Comparison of ENCODE assay signal across 25 mouse cellular contexts in genomic region chr19:29562166-29562565, GRCm38 (mm10). TPM values are rescaled to one million over a fixed set of nuclear protein-coding genes. Genes with fewer than 3 reads are reported as not detected.
A peak's percentile ranks its signal among the peaks of the same experiment; 100 is the strongest.
DNase-seq lines count a peak whose midpoint lies in the region; ATAC-seq and TF ChIP-seq lines count a peak whose summit lies in the region.
"Had no signal": no experiment of that assay in that cellular context is flagged by ENCODE, and none has a peak within 500 bp of the region (broad histone marks: within the 10 kb centered on the region; RNA-seq: fewer than 3 reads in every experiment).

No protein-coding gene starts in this region.

- WGBS in liver, adult 2 months, result 63% methylated on average over 4 of the region's 4 CpGs
- WGBS in liver, embryonic 11.5 days, result 84% methylated on average over 4 of the region's 4 CpGs
- WGBS in lung, embryonic 15.5 days, result 39% methylated on average over 4 of the region's 4 CpGs
- 32% methylated on average over 4 of the region's 4 CpGs for WGBS in lung, postnatal 0 days
- 55% methylated on average over 4 of the region's 4 CpGs for WGBS in lung, adult 2 months

- TF ChIP-seq POLR2A in liver, adult 2 months (IDR thresholded peaks at IDR 0.05; ENCODE audit: extremely low read depth, insufficient read depth, low read length), result no peak
- no peak for TF ChIP-seq POLR2A in lung, adult 2 months (IDR thresholded peaks at IDR 0.05; ENCODE audit: borderline replicate concordance, extremely low read depth, low read depth, low read length)

- H3K27me3 ChIP-seq in liver, adult 2 months (ENCODE audit: control insufficient read depth, insufficient read depth, low read length), result no peaks in the 10 kb centered on the region
- no peaks in the 10 kb centered on the region for H3K27me3 ChIP-seq in liver, embryonic 11.5 days (replicated peaks; ENCODE audit: control insufficient read depth, insufficient read depth, low read length)
- H3K27me3 ChIP-seq in lung, embryonic 15.5 days, result no peaks in the 10 kb centered on the region
- H3K27me3 ChIP-seq in lung, postnatal 0 days (replicated peaks; ENCODE audit: insufficient read depth, low read length), result no peaks in the 10 kb centered on the region
- H3K27me3 ChIP-seq: CH12.LX; embryonic facial prominence, embryonic 12.5 days; forebrain, embryonic 13.5 days; Patski had no signal

- no peaks in the 10 kb centered on the region for H3K9me3 ChIP-seq in liver, embryonic 11.5 days (ENCODE audit: control insufficient read depth, low read length)
- H3K9me3 ChIP-seq in lung, embryonic 15.5 days, result no peaks in the 10 kb centered on the region
- no peaks in the 10 kb centered on the region for H3K9me3 ChIP-seq in lung, postnatal 0 days (ENCODE audit: low read length)
- H3K9me3 ChIP-seq: embryonic facial prominence, embryonic 10.5 days; embryonic facial prominence, embryonic 12.5 days; forebrain, embryonic 13.5 days; G1E had no signal

- no peak for TF ChIP-seq CTCF in liver, adult 2 months (IDR thresholded peaks at IDR 0.05; ENCODE audit: low read depth, low read length)
- TF ChIP-seq CTCF in lung, postnatal 0 days (IDR thresholded peaks at IDR 0.05), result no peak
- TF ChIP-seq CTCF in lung, adult 2 months (IDR thresholded peaks at IDR 0.05; ENCODE audit: insufficient read depth, low read length), result no peak

- H3K4me3 ChIP-seq in liver, adult 2 months (ENCODE audit: insufficient read depth, low read depth, low read length), result no peak overlapping the region
- H3K4me3 ChIP-seq in liver, embryonic 11.5 days (ENCODE audit: low read depth, low read length), result no peak overlapping the region
- no peak overlapping the region for H3K4me3 ChIP-seq in lung, embryonic 15.5 days
- H3K4me3 ChIP-seq in lung, postnatal 0 days (ENCODE audit: low read depth, low read length), result no peak overlapping the region
- no peak overlapping the region for H3K4me3 ChIP-seq in lung, adult 2 months (replicated peaks; ENCODE audit: extremely low read depth, low read depth, low read length)
- H3K4me3 ChIP-seq: embryonic facial prominence, embryonic 10.5 days; embryonic facial prominence, embryonic 12.5 days; forebrain, embryonic 13.5 days had no signal

- peak overlapping the region; percentile 41; the same call in 1 of the 2 replicates for H3K27ac ChIP-seq in liver, adult 2 months (replicated peaks; ENCODE audit: insufficient read depth, low read depth, low read length)
- no peak overlapping the region for H3K27ac ChIP-seq in liver, embryonic 11.5 days (ENCODE audit: low read depth, low read length)
- H3K27ac ChIP-seq in lung, embryonic 15.5 days, result peak overlapping the region; percentile 67; the same call in 1 of the 2 replicates
- peak overlapping the region; percentile 71 for H3K27ac ChIP-seq in lung, postnatal 0 days (ENCODE audit: low read length)
- H3K27ac ChIP-seq: embryonic facial prominence, embryonic 10.5 days; embryonic facial prominence, embryonic 12.5 days; forebrain, embryonic 13.5 days had no signal

- peaks cover 15% of the 10 kb centered on the region; the same call in 1 of the 2 replicates for H3K4me1 ChIP-seq in liver, adult 2 months (ENCODE audit: control insufficient read depth, insufficient read depth, low read length)
- H3K4me1 ChIP-seq in liver, embryonic 11.5 days (replicated peaks; ENCODE audit: control insufficient read depth, insufficient read depth, low read length), result no peaks in the 10 kb centered on the region; the same call in 1 of the 2 replicates
- H3K4me1 ChIP-seq in lung, embryonic 15.5 days, result no peaks in the 10 kb centered on the region; the same call in 1 of the 2 replicates
- no peaks in the 10 kb centered on the region for H3K4me1 ChIP-seq in lung, postnatal 0 days (ENCODE audit: insufficient read depth, low read depth, low read length)
- no peaks in the 10 kb centered on the region; the same call in 1 of the 2 replicates for H3K4me1 ChIP-seq in lung, adult 2 months (ENCODE audit: control insufficient read depth, insufficient read depth, low read length)
- H3K4me1 ChIP-seq: embryonic facial prominence, embryonic 10.5 days; embryonic facial prominence, embryonic 12.5 days; forebrain, embryonic 13.5 days had no signal

- no peak overlapping the region for H3K9ac ChIP-seq in liver, adult 2 months (ENCODE audit: low read depth, low read length)
- no peak overlapping the region for H3K9ac ChIP-seq in liver, embryonic 11.5 days (ENCODE audit: low read depth, low read length)
- H3K9ac ChIP-seq in lung, embryonic 15.5 days, result no peak overlapping the region
- H3K9ac ChIP-seq in lung, postnatal 0 days (replicated peaks; ENCODE audit: low read depth), result no peak overlapping the region
- H3K9ac ChIP-seq: embryonic facial prominence, embryonic 12.5 days; forebrain, embryonic 13.5 days had no signal

- H3K4me2 ChIP-seq in liver, embryonic 11.5 days, result no peak overlapping the region
- H3K4me2 ChIP-seq in lung, embryonic 15.5 days, result no peak overlapping the region
- no peak overlapping the region for H3K4me2 ChIP-seq in lung, postnatal 0 days (replicated peaks; ENCODE audit: low read depth, low read length)
- H3K4me2 ChIP-seq: embryonic facial prominence, embryonic 12.5 days; forebrain, embryonic 13.5 days had no signal

- peaks cover 2% of the 10 kb centered on the region; the same call in 1 of the 2 replicates for H3K36me3 ChIP-seq in liver, adult 2 months (ENCODE audit: control insufficient read depth, insufficient read depth, low read length)
- H3K36me3 ChIP-seq in liver, embryonic 11.5 days (ENCODE audit: control insufficient read depth, insufficient read depth, low read length), result no peaks in the 10 kb centered on the region; the same call in 1 of the 2 replicates
- H3K36me3 ChIP-seq in lung, embryonic 15.5 days, result peaks cover 3% of the 10 kb centered on the region; the same call in 1 of the 2 replicates
- H3K36me3 ChIP-seq in lung, postnatal 0 days (ENCODE audit: insufficient read depth, low read length), result no peaks in the 10 kb centered on the region

- H3K79me2 ChIP-seq in liver, adult 2 months (ENCODE audit: control insufficient read depth, insufficient read depth, low read length), result peaks cover 5% of the 10 kb centered on the region; the same call in 1 of the 2 replicates

- ATAC-seq in liver, embryonic 11.5 days (replicated peaks; ENCODE audit: low FRiP score), result no peak
- no peak for ATAC-seq in lung, embryonic 15.5 days (ENCODE audit: borderline replicate concordance, extremely low read depth, low FRiP score, low TSS enrichment)
- ATAC-seq in lung, postnatal 0 days, result peak; percentile 39
- ATAC-seq: activated CD4-positive, CD25-positive, alpha-beta regulatory T cell, adult 4 months; CD4-positive, CD25-positive, alpha-beta regulatory T cell, adult 4 months; forebrain, embryonic 13.5 days; Patski had no signal

- TF ChIP-seq EP300 in lung, postnatal 0 days (IDR thresholded peaks at IDR 0.05), result peak; percentile 78

- DNase-seq in liver, adult 2 months (ENCODE audit: extremely low read depth, low read depth, low spot score), result no peak
- no peak for DNase-seq in liver, embryonic 11.5 days (ENCODE audit: low spot score)
- no peak for DNase-seq in lung, postnatal 4 days
- peak; percentile 79 for DNase-seq in lung, postnatal 0 days (ENCODE audit: low spot score)
- no peak for DNase-seq in lung, adult 2 months
- DNase-seq in lung, postnatal 36 days, result peak; percentile 27
- DNase-seq in urinary bladder, adult 2 months (ENCODE audit: low spot score), result no peak
- DNase-seq: adrenal gland, adult 8-10 months; adrenal gland, postnatal 14 days; adrenal gland, postnatal 36 days; B cell, adult 2 months; cerebellum, adult 11-12 months; cerebellum, adult 2 months; cerebellum, adult 9-10 months; cerebellum, postnatal 10 days; cerebellum, postnatal 25 days had no signal

RNA-seq across cellular contexts. Expression of gene Ric1, which starts 40.1 kb away (rescaled TPM):
- 39.3 and 41.5 TPM in 2 replicates for total RNA-seq in liver, adult 2 months (2014; rRNA removed)
- 4.7 and 5.4 TPM in 2 replicates for polyA plus RNA-seq in liver, adult 2 months (2012; rRNA removed)
- polyA plus RNA-seq in liver, embryonic 11.5 days (2014; fragmentation: Nextera tagmentation; extraction: Ambion mirVana), result 7.6 and 8.0 TPM in 2 replicates
- polyA plus RNA-seq in lung, embryonic 15.5 days (2015; fragmentation: Nextera tagmentation; extraction: Ambion mirVana), result 11.7 and 12.5 TPM in 2 replicates
- polyA plus RNA-seq in lung, postnatal 0 days (2015; fragmentation: Nextera tagmentation; extraction: Ambion mirVana), result 17.7 and 18.6 TPM in 2 replicates
- polyA plus RNA-seq in lung, adult 2 months (2012; rRNA removed), result 12.3 and 19.1 TPM in 2 replicates
- 11.7 and 14.2 TPM in 2 replicates for polyA plus RNA-seq in urinary bladder, adult 2 months (2012; rRNA removed)

Comparison
In these comparisons a context has a peak if more than half of its experiments do, and no peak if none do; other contexts are left out.
1. DNase-seq: peak in lung, postnatal 0 days (single experiment) and lung, postnatal 36 days (single experiment); none in liver, adult 2 months (single experiment), liver, embryonic 11.5 days (single experiment), lung, postnatal 4 days (0 of 2), lung, adult 2 months (single experiment) and urinary bladder, adult 2 months (single experiment).